17 mouse cellular contexts compared by ENCODE assay signal in the genomic region with DNA sequence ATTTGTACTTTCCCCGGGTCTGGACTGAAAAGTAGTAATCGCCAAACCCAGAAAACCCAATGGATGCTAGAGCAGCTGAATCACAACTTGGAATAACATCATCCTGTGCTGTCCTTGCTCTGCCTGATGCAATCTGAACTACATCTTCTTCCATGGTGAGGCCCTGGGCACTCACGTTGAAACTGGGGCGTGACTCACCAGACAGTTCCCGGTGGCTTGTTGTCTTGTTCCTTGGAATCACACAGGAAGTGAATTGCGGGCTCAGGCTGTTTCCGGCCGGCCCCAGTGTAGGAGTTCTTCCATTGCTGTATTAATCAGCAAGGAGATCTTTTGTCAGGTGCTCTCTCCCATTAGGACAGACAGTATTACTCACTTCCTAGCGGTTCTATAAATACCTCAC.
DNase-seq lines count a peak whose midpoint lies in the region; TF ChIP-seq lines count a peak whose summit lies in the region.
"Had no signal": no experiment of that assay in that cellular context is flagged by ENCODE, and none has a peak within 500 bp of the region (broad histone marks: within the 10 kb centered on the region; RNA-seq: fewer than 3 reads in every experiment).

No protein-coding gene starts in this region.

- intact Hi-C loops in left cerebral cortex, postnatal 14 days (cut with DNase I), result no loop called here
- intact Hi-C loops in gastrocnemius, adult 2 months (cut with DNase I), result no loop called here

- no peak for TF ChIP-seq CTCF in layer of hippocampus, adult 2 months (conservative IDR thresholded peaks at IDR 0.05)
- no peak for TF ChIP-seq CTCF in bone marrow macrophage, adult 2 months (IDR thresholded peaks at IDR 0.05; ENCODE audit: low read depth, low read length)
- no peak for TF ChIP-seq CTCF in gastrocnemius, adult 2 months (IDR thresholded peaks at IDR 0.05)

- no peak for DNase-seq in layer of hippocampus, adult 2 months (ENCODE audit: low spot score in 2 of 2)
- DNase-seq in layer of hippocampus, adult 11-12 months (ENCODE audit: low spot score), result no peak
- peak; percentile 31 for DNase-seq in R1 (ENCODE audit: low read depth, low spot score)
- no peak for DNase-seq in lung, postnatal 25 days (ENCODE audit: low spot score)
- DNase-seq in left cerebral cortex, postnatal 14 days (ENCODE audit: low spot score in 2 of 2), result no peak
- DNase-seq in gastrocnemius, adult 2 months, result no peak
- DNase-seq: cerebellum, postnatal 10 days; embryo, embryonic 11 days; gastrocnemius, postnatal 10 days; heart, adult 2 months; heart, postnatal 4 days; layer of hippocampus, postnatal 36 days had no signal

- H3K4me1 ChIP-seq in bone marrow macrophage, adult 2 months (ENCODE audit: control insufficient read depth, insufficient read depth, low read length), result peaks cover 12% of the 10 kb centered on the region
- H3K4me1 ChIP-seq: hindbrain, embryonic 15.5 days; limb, embryonic 15.5 days; liver, embryonic 15.5 days had no signal

- TF ChIP-seq POLR2A in bone marrow macrophage, adult 2 months (IDR thresholded peaks at IDR 0.05; ENCODE audit: borderline replicate concordance, low read depth, low read length), result no peak

- 0 out of 2 replicates have a peak overlapping the region, but pooled peaks have one; percentile 6 for H3K27ac ChIP-seq in layer of hippocampus, adult 2 months
- H3K27ac ChIP-seq in bone marrow macrophage, adult 2 months (ENCODE audit: insufficient read depth, low read depth, low read length), result 0 out of 2 replicates have a peak overlapping the region, but pooled peaks have one; percentile 6
- H3K27ac ChIP-seq in gastrocnemius, adult 2 months, result no peak overlapping the region
- H3K27ac ChIP-seq: heart, adult 2 months; hindbrain, embryonic 15.5 days; limb, embryonic 15.5 days; liver, embryonic 15.5 days; midbrain, embryonic 12.5 days had no signal

- no peak overlapping the region for H3K4me3 ChIP-seq in layer of hippocampus, adult 2 months
- no peak overlapping the region for H3K4me3 ChIP-seq in bone marrow macrophage, adult 2 months (ENCODE audit: insufficient read depth, low read length)
- H3K4me3 ChIP-seq in gastrocnemius, adult 2 months, result no peak overlapping the region
- H3K4me3 ChIP-seq: heart, adult 2 months; hindbrain, embryonic 15.5 days; limb, embryonic 15.5 days; liver, embryonic 15.5 days; midbrain, embryonic 12.5 days had no signal
